Mouse (Mus musculus) kidney, embryonic 15.5 days (tissue): ENCODE measurements at regions not wholly inside any gene's neighbourhood (a gene's known extent, or its start where the extent isn't known, plus 50 kb on each side); places are given as distances from the start of the nearest gene placed in this dataset.
A peak's percentile ranks its signal among the peaks of the same experiment; 100 is the strongest.

Experiments used
- ATAC-seq: fragments of 200-750 bp; cut with Nextera tagmentation; replicated peaks from 2 replicates; pipeline ENCODE4 v1.8.0; 2017; ENCODE audit warnings: moderate TSS enrichment; ENCODE audit not compliant: low FRiP score
- H3K27ac ChIP-seq: fragments of 300-500 bp; sonication (generic); 2 replicates; pipeline ENCODE4 v1.5.1; 2015; ENCODE audit warnings: mild to moderate bottlenecking, inconsistent platforms
- H3K27me3 ChIP-seq: fragments of 300-500 bp; sonication (generic); 2 replicates; pipeline ENCODE4 v1.6.1; 2015; ENCODE audit warnings: inconsistent platforms
- H3K36me3 ChIP-seq: fragments of 300-500 bp; sonication (generic); 2 replicates; pipeline ENCODE4 v1.6.1; 2015; ENCODE audit warnings: inconsistent platforms
- H3K4me1 ChIP-seq: fragments of 300-500 bp; sonication (generic); 2 replicates; pipeline ENCODE4 v1.6.1; 2015; ENCODE audit warnings: inconsistent platforms
- H3K4me2 ChIP-seq: fragments of 300-500 bp; sonication (generic); 2 replicates; pipeline ENCODE4 v1.6.1; 2015; ENCODE audit warnings: moderate library complexity, mild to moderate bottlenecking, inconsistent platforms
- H3K4me3 ChIP-seq: fragments of 300-500 bp; sonication (generic); replicated peaks from 2 replicates; pipeline ENCODE4 v1.5.1; 2015; ENCODE audit warnings: mild to moderate bottlenecking, inconsistent platforms
- H3K9ac ChIP-seq: fragments of 300-500 bp; sonication (generic); 2 replicates; pipeline ENCODE4 v1.6.1; 2015; ENCODE audit warnings: mild to moderate bottlenecking, inconsistent platforms
- H3K9me3 ChIP-seq: fragments of 300-500 bp; sonication (generic); replicated peaks from 2 replicates; pipeline ENCODE4 v1.6.1; 2016; ENCODE audit warnings: inconsistent platforms
- WGBS: fragments of 180-500 bp; shearing (Covaris S2); methylation state at CpG from one replicate; pipeline ENCODE4 v1.1.7; 2015; ENCODE audit warnings: mixed read lengths; 5-methylcytosine and 5-hydroxymethylcytosine counted together

DNA sequence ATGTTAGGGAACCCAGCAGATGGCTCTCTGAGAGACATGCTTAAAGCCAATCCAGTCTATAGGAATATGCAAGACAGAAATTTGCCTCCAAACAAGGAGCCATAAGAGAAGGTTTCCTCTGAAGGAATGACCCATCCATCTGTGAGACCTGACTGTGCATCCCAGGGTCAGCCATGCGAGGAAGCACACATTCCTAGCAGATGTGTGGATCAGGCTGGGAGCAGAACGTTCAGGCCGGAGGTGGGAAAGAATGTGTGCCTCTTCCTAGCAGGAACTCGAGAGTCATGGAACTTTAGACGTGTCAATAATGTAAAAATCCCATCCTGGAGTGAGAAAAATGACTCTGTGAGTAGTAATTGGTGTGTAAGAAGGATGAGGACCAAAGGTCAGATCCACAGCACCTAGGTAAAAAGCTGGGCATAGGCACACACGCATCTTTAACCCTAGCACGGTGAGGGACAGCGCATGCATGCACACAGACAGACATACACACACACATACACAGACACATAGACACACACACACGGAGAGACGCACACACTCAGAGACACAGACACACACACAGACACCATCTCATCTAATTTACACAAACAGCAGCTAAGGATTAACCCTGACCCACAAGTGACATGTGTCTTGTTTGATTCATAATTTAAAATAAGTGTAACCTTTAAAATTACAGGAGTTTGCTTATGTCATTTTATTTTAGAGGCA, 51.5 kb upstream of the Etv6 start:
- Histone ChIP-seq H3K27me3 (no peaks in the 10 kb centered on the region), H3K4me1 (peaks cover 26% of the 10 kb centered on the region), H3K4me3 (no peak overlapping the region), H3K27ac (no peak overlapping the region), H3K9me3 (no peaks in the 10 kb centered on the region), H3K36me3 (no peaks in the 10 kb centered on the region), H3K9ac (no peak overlapping the region), H3K4me2 (no peak overlapping the region)
- ATAC-seq: no peak
- WGBS: 62% methylated on average over 10 of the region's 10 CpGs

DNA sequence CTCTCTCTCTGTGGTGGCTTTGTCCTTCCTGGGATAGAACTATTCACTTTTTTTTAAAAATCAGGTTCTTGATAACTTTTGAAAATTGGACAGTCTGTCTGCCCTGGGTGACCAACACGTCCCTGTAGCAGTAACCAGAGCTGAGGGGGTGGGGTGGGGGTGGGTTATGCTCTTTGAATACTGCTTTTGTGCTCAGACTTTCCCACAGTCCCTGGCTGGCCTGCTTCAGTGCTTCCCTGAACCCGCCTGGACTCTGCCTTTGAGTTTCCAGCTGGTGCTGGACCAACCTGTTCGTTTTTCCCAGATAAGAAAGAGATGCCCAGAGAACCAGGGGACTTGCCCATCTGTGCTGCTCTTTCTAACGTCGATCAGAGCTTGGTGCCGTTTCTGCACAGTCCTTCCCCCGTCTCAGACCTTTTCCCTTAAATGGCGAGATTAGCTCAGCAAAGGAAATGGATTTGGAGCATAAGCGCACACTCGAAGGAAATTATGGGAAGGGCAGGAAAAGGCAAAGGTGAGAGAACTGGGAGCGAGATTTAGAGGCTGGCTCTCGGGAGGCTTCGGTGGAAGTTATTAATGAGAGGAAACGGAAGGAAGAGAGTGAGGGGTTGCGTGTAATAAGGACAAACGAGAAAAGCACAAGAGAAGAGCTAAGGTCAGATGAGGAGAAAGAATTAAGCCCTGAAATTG, 50.7 kb upstream of the Etv6 start:
- ATAC-seq: peak; percentile 43
- H3K9ac ChIP-seq: no peak overlapping the region
- WGBS: 29% methylated on average over 16 of the region's 16 CpGs
- H3K27me3 ChIP-seq: no peaks in the 10 kb centered on the region
- no peak overlapping the region for H3K4me3 ChIP-seq
- H3K4me2 ChIP-seq: peak overlapping the region; percentile 20
- peaks cover 26% of the 10 kb centered on the region for H3K4me1 ChIP-seq
- H3K27ac ChIP-seq: 0 out of 2 replicates have a peak overlapping the region, but pooled peaks have one; percentile 37
- no peaks in the 10 kb centered on the region for H3K9me3 ChIP-seq
- no peaks in the 10 kb centered on the region for H3K36me3 ChIP-seq
